Mouse (Mus musculus): ENCODE data around the gene Hoxb7. TPM values are rescaled to one million over a fixed set of nuclear protein-coding genes. Genes with fewer than 3 reads are reported as not detected.
A peak's percentile ranks its signal among the peaks of the same experiment; 100 is the strongest.

Hoxb7 gene
- polyA plus RNA-seq, 1 experiment from 2014 or later = 56.1 TPM

DNA sequence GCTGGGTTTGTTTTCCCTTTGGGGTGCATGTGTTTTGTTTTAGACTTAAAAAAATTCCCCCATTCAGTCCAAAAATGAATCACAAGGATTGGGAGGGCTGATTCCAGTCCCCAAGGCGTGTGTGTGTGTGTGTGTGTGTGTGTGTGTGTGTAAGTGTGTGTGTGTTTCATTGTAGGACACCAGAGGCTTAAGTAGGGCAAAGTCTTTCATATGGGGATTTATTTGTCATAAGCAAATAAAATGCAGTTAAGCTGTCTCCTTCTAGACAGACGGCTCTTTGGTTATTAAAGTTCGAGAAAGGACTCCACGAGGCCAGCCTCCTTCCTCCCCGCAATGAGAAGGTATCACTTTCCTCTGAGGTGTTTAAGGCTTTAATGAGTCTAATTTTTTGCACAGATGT, 35.4 kb downstream of the Hoxb7 start:
- 16% methylated on average over 5 of the region's 5 CpGs for WGBS
- Histone ChIP-seq H3K4me2 (ENCODE audit: low read length) (peak overlapping the region; percentile 96), H3K27me3 (ENCODE audit: insufficient read depth, low read length) (no peaks in the 10 kb centered on the region), H3K4me3 (replicated peaks; ENCODE audit: low read depth, low read length) (peak overlapping the region; percentile 22), H3K4me1 (replicated peaks; ENCODE audit: insufficient read depth, low read length) (peaks cover 44% of the 10 kb centered on the region), H3K9me3 (replicated peaks; ENCODE audit: low read length) (no peaks in the 10 kb centered on the region), H3K27ac (peak overlapping the region; percentile 99), H3K36me3 (ENCODE audit: insufficient read depth, low read length) (peaks cover 13% of the 10 kb centered on the region; the same call in 1 of the 2 replicates), H3K9ac (ENCODE audit: low read depth, low read length) (peak overlapping the region; percentile 88)
- DNase-seq (ENCODE audit: low spot score) (no peak), ATAC-seq (replicated peaks; ENCODE audit: low FRiP score, low read depth) (no peak)
- no peak for TF ChIP-seq CTCF (IDR thresholded peaks at IDR 0.05; ENCODE audit: low read depth)

DNA sequence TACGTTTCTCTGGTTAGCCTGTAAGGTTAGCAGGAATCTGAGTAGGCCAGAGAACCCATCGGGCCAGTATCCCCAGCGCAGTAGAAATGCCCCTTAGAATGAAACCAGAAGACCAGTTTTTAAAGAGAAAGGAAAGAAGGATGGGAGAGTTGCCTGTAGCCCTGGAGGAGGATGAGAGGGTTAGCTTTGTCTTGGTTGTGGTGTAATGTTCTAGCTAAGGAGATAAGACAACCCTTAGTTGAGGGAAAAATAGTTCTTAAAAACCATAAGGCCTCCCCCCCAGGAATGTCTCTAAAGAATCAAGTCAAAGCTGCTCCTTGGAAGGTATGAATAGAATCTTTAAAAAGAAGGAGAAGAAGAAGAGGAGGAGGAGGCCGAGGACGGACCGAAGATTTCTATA, 36.3 kb downstream of the Hoxb7 start:
- peaks cover 52% of the 10 kb centered on the region for H3K4me1 ChIP-seq (replicated peaks; ENCODE audit: insufficient read depth, low read length)

DNA sequence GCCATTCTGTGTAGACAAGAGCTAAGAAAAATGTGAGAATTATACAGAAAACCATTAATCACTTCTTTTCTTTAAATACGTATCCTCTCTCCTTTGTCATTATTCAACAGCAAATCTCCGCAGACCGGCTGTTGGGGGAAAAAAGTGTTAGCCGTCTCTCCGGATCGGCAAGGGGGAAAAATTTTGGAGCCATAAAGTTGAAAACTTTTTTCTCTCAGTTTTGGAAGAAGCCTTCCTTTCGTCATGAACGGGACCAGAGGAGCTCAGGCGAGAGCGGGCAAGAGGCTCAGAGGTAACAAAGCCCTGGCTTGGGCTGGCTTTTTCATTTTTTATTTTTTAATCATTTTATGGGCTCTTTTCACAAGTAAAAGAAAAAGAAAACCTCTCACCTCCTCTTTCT, 36.7 kb downstream of the Hoxb7 start, which contains the start of gene Hoxb3:
Gene Hoxb3 (plus strand): TSS at position 173 of the 400 bp plus-strand sequence.
- H3K36me3 ChIP-seq (ENCODE audit: insufficient read depth, low read length) = peaks cover 13% of the 10 kb centered on the region; the same call in 1 of the 2 replicates
- H3K4me3 ChIP-seq (replicated peaks; ENCODE audit: low read depth, low read length) = peak within 1 kb of the TSS; percentile 22
- peak within 1 kb of the TSS; percentile 88 for H3K9ac ChIP-seq (ENCODE audit: low read depth, low read length)
- no peak for DNase-seq (ENCODE audit: low spot score)
- peak within 1 kb of the TSS; percentile 96 for H3K4me2 ChIP-seq (ENCODE audit: low read length)
- H3K27me3 ChIP-seq (ENCODE audit: insufficient read depth, low read length) = no peaks in the 10 kb centered on the region
- peaks cover 50% of the 10 kb centered on the region for H3K4me1 ChIP-seq (replicated peaks; ENCODE audit: insufficient read depth, low read length)
- TF ChIP-seq CTCF (IDR thresholded peaks at IDR 0.05; ENCODE audit: low read depth) = no peak
- H3K9me3 ChIP-seq (replicated peaks; ENCODE audit: low read length) = no peaks in the 10 kb centered on the region
- peak within 1 kb of the TSS; percentile 99 for H3K27ac ChIP-seq
- WGBS = 24% methylated on average over 10 of the region's 10 CpGs
- ATAC-seq (replicated peaks; ENCODE audit: low FRiP score, low read depth) = no peak

More for the DNA sequence above, 36.3 kb downstream of the Hoxb7 start:
- TF ChIP-seq CTCF (IDR thresholded peaks at IDR 0.05; ENCODE audit: low read depth) = no peak
- Histone ChIP-seq H3K27ac (peak overlapping the region; percentile 99), H3K36me3 (ENCODE audit: insufficient read depth, low read length) (peaks cover 13% of the 10 kb centered on the region; the same call in 1 of the 2 replicates), H3K27me3 (ENCODE audit: insufficient read depth, low read length) (no peaks in the 10 kb centered on the region), H3K9ac (ENCODE audit: low read depth, low read length) (peak overlapping the region; percentile 88), H3K4me2 (ENCODE audit: low read length) (peak overlapping the region; percentile 96), H3K9me3 (replicated peaks; ENCODE audit: low read length) (no peaks in the 10 kb centered on the region), H3K4me3 (replicated peaks; ENCODE audit: low read depth, low read length) (peak overlapping the region; percentile 22)
- WGBS = 41% methylated on average over 6 of the region's 6 CpGs
- DNase-seq (ENCODE audit: low spot score) (no peak), ATAC-seq (replicated peaks; ENCODE audit: low FRiP score, low read depth) (no peak)

DNA sequence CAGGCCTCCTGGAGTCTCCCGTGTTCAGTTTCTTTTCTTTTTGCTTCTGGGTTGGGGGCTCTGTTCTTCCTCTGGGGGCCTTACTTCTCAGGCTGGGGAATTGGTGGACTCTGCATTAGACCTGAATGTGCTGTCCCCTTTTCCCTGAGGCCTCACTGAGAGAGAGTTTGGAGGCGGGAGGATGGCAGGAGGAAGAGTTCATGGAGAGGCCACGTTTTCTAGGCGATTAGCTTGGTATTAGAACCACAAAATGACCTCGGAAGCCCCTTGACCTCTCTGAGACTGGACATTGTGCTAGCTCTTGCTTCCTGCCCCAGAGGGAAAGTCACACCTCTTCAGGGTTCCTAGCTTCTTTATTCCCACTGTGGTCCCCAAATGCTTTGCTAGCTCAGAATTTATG, 37.7 kb downstream of the Hoxb7 start:
- peak overlapping the region; percentile 88 for H3K9ac ChIP-seq (ENCODE audit: low read depth, low read length)
- H3K4me3 ChIP-seq (replicated peaks; ENCODE audit: low read depth, low read length) = peak overlapping the region; percentile 7; the same call in 1 of the 2 replicates
- DNase-seq (ENCODE audit: low spot score) (no peak), ATAC-seq (replicated peaks; ENCODE audit: low FRiP score, low read depth) (no peak)
- H3K27me3 ChIP-seq (ENCODE audit: insufficient read depth, low read length) = no peaks in the 10 kb centered on the region
- TF ChIP-seq CTCF (IDR thresholded peaks at IDR 0.05; ENCODE audit: low read depth) = no peak
- peaks cover 54% of the 10 kb centered on the region for H3K4me1 ChIP-seq (replicated peaks; ENCODE audit: insufficient read depth, low read length)
- H3K4me2 ChIP-seq (ENCODE audit: low read length) = peak overlapping the region; percentile 96
- H3K27ac ChIP-seq = peak overlapping the region; percentile 99
- H3K9me3 ChIP-seq (replicated peaks; ENCODE audit: low read length) = no peaks in the 10 kb centered on the region
- H3K36me3 ChIP-seq (ENCODE audit: insufficient read depth, low read length) = peaks cover 13% of the 10 kb centered on the region; the same call in 1 of the 2 replicates
- WGBS = 13% methylated on average over 5 of the region's 5 CpGs

DNA sequence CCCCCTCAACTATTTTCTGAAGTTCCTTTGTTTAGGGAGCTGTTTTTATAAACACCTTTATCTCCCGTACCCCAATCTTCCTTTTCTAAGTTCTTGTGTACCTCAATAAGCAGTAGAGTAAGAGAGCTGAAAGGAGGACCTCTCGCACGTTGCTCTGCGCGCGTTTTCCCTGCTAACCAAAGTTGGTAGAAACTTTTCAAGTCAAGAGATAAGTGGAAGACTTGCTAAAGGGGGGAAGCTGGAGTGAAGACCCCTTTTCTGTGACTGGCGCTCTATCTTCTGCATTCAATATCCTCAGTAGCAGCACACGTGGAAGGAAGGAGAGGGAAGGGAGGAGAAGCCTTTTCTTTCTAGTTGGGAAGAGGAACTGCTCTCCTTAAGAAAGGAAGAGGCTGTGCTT, 38.5 kb downstream of the Hoxb7 start:
- Histone ChIP-seq H3K9ac (ENCODE audit: low read depth, low read length) (peak overlapping the region; percentile 88), H3K4me3 (replicated peaks; ENCODE audit: low read depth, low read length) (0 out of 2 replicates have a peak overlapping the region, but pooled peaks have one; percentile 8), H3K4me1 (replicated peaks; ENCODE audit: insufficient read depth, low read length) (peaks cover 59% of the 10 kb centered on the region), H3K27ac (peak overlapping the region; percentile 99), H3K36me3 (ENCODE audit: insufficient read depth, low read length) (peaks cover 12% of the 10 kb centered on the region; the same call in 1 of the 2 replicates), H3K4me2 (ENCODE audit: low read length) (peak overlapping the region; percentile 96), H3K9me3 (replicated peaks; ENCODE audit: low read length) (no peaks in the 10 kb centered on the region), H3K27me3 (ENCODE audit: insufficient read depth, low read length) (no peaks in the 10 kb centered on the region)
- no peak for ATAC-seq (replicated peaks; ENCODE audit: low FRiP score, low read depth)
- no peak for TF ChIP-seq CTCF (IDR thresholded peaks at IDR 0.05; ENCODE audit: low read depth)
- DNase-seq (ENCODE audit: low spot score) = no peak
- 22% methylated on average over 8 of the region's 8 CpGs for WGBS

DNA sequence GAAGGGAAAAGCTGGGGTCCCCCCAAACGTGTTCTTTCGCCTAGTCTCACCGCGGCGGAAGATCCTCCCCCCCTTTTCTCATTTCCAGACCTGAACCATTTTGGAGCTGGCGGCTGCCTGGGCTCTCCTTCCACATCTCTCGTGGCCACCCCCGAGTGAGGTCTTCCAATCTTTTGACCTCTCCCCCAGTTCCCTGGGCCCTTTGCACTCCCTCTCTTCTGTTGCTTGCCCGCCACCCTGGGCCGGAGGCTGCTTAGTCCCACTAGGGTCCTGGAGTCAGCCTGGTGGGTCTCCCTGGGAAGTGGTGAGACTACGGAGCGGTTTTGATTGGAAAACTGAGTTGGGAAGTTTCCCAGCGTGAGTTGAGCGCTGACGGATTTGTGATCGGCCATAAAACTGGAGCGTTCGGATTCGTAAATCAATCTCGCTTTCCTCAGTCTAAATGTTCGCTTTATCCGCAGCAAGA, 39.4 kb downstream of the Hoxb7 start:
- Histone ChIP-seq H3K4me1 (replicated peaks; ENCODE audit: insufficient read depth, low read length) (peaks cover 67% of the 10 kb centered on the region), H3K4me3 (replicated peaks; ENCODE audit: low read depth, low read length) (peak overlapping the region; percentile 8), H3K4me2 (ENCODE audit: low read length) (peak overlapping the region; percentile 96), H3K36me3 (ENCODE audit: insufficient read depth, low read length) (peaks cover 12% of the 10 kb centered on the region; the same call in 1 of the 2 replicates), H3K27ac (peak overlapping the region; percentile 99), H3K27me3 (ENCODE audit: insufficient read depth, low read length) (no peaks in the 10 kb centered on the region), H3K9ac (ENCODE audit: low read depth, low read length) (peak overlapping the region; percentile 88), H3K9me3 (replicated peaks; ENCODE audit: low read length) (no peaks in the 10 kb centered on the region)
- WGBS = 21% methylated on average over 22 of the region's 22 CpGs
- peak; percentile 83 for DNase-seq (ENCODE audit: low spot score)
- ATAC-seq (replicated peaks; ENCODE audit: low FRiP score, low read depth) = no peak
- no peak for TF ChIP-seq CTCF (IDR thresholded peaks at IDR 0.05; ENCODE audit: low read depth)

All from kidney, postnatal 0 days (tissue).